Mouse (Mus musculus) heart, embryonic 15.5 days (tissue): ENCODE data around the gene Fgg. TPM values are rescaled to one million over a fixed set of nuclear protein-coding genes. Genes with fewer than 3 reads are reported as not detected.

Source experiments
- ATAC-seq: fragments of 200-750 bp; cut with Nextera tagmentation; replicated peaks from 2 replicates; pipeline ENCODE4 v1.8.0; 2017; ENCODE audit warnings: low read depth, moderate TSS enrichment; ENCODE audit not compliant: insufficient number of reproducible peaks, insufficient read depth, low FRiP score
- H3K27ac ChIP-seq: fragments of 300-500 bp; sonication (generic); 2 replicates; pipeline ENCODE4 v1.5.1; 2015; ENCODE audit warnings: mild to moderate bottlenecking, inconsistent platforms
- H3K27me3 ChIP-seq: fragments of 300-500 bp; sonication (generic); 2 replicates; pipeline ENCODE4 v1.6.1; 2015; ENCODE audit warnings: inconsistent platforms
- H3K36me3 ChIP-seq: fragments of 300-500 bp; sonication (generic); 2 replicates; pipeline ENCODE4 v1.6.1; 2015; ENCODE audit warnings: mild to moderate bottlenecking, inconsistent platforms
- H3K4me1 ChIP-seq: fragments of 300-500 bp; sonication (generic); replicated peaks from 2 replicates; pipeline ENCODE4 v1.6.1; 2015; ENCODE audit warnings: inconsistent platforms
- H3K4me2 ChIP-seq: fragments of 300-500 bp; sonication (generic); 2 replicates; pipeline ENCODE4 v1.6.1; 2015; ENCODE audit warnings: inconsistent platforms, mild to moderate bottlenecking, moderate library complexity
- H3K4me3 ChIP-seq: fragments of 300-500 bp; sonication (generic); 2 replicates; pipeline ENCODE4 v1.5.1; 2015; ENCODE audit warnings: mild to moderate bottlenecking, inconsistent platforms
- H3K9ac ChIP-seq: fragments of 300-500 bp; sonication (generic); 2 replicates; pipeline ENCODE4 v1.6.1; 2015; ENCODE audit warnings: mild to moderate bottlenecking, inconsistent platforms
- H3K9me3 ChIP-seq: fragments of 300-500 bp; sonication (generic); replicated peaks from 2 replicates; pipeline ENCODE4 v1.6.1; 2016; ENCODE audit warnings: inconsistent platforms
- WGBS: fragments of 180-500 bp; shearing (Covaris S2); methylation state at CpG from one replicate; pipeline ENCODE4 v1.1.7; 2015; ENCODE audit warnings: mixed read lengths; 5-methylcytosine and 5-hydroxymethylcytosine counted together
- polyA plus RNA-seq: library from polyadenylated mRNA; unstranded; fragments of >200 nt; fragmentation: Nextera tagmentation; extraction: Ambion mirVana; gene quantifications from 2 replicates; pipeline ENCODE4 v1.2.1, GENCODE M21; 2015

Fgg gene
- polyA plus RNA-seq, result 0.88 and 4.0 TPM in 2 replicates

DNA sequence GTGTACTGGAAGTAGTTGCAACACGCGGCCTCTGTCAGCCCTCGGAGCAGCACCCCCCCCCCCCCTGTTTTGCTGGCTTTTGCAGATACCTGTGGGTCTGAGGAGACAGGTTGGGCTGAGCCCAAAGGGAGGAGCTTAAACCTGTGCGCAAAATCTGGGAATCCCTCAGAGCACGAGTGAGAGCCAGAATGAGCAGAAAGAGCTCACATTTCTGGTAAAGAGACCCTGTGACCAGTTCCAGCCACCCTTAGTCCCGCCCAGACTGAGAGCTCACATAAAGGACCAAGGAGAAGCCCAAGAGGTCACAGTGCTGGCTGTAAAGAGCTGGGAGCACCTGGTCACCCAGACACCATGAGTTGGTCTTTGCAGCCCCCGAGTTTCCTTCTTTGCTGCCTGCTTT, at the start of gene Fgg:
Gene Fgg, plus strand, starts transcription at position 168 of the 400 bp plus-strand sequence.
- Histone ChIP-seq H3K27me3 (no peaks in the 10 kb centered on the region), H3K36me3 (no peaks in the 10 kb centered on the region), H3K9me3 (no peaks in the 10 kb centered on the region), H3K4me3 (no peak within 1 kb of the TSS), H3K9ac (no peak within 1 kb of the TSS), H3K4me1 (no peaks in the 10 kb centered on the region), H3K27ac (no peak within 1 kb of the TSS), H3K4me2 (no peak within 1 kb of the TSS)
- ATAC-seq, result no peak
- WGBS, result 43% methylated on average over 7 of the region's 7 CpGs

DNA sequence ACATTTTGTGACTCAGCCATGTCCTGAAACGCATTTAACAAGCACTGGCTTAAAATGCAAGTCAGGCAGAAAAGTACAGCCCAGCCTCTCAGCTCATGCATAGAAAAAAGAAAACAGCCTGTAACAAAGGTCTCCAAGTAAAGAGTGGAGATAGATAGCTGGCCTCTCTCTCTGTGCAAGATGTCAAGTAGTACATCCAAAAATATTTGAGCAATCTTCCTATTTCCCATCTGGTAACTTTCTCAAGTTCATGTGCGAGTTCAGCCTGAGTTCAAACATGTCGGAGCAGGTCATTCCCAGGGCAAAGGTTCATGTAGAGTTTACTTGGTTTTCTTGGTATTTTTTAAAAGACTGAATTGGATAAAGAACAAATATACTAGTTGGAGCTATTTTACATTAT, 36.5 kb upstream of the Fgg start:
- ATAC-seq, result no peak
- no peaks in the 10 kb centered on the region for H3K36me3 ChIP-seq
- no peak overlapping the region for H3K9ac ChIP-seq
- H3K27me3 ChIP-seq, result no peaks in the 10 kb centered on the region
- no peaks in the 10 kb centered on the region for H3K9me3 ChIP-seq
- H3K4me1 ChIP-seq, result no peaks in the 10 kb centered on the region
- H3K4me3 ChIP-seq, result no peak overlapping the region
- H3K27ac ChIP-seq, result no peak overlapping the region
- 58% methylated on average over 3 of the region's 3 CpGs for WGBS
- no peak overlapping the region for H3K4me2 ChIP-seq

GRCm38 (mm10) chr3:82980818-82981217, 26.7 kb upstream of the Fgg start:
- no peak overlapping the region for H3K4me3 ChIP-seq
- H3K9ac ChIP-seq, result no peak overlapping the region
- ATAC-seq, result no peak
- H3K27ac ChIP-seq, result no peak overlapping the region
- no peak overlapping the region for H3K4me2 ChIP-seq
- no peaks in the 10 kb centered on the region for H3K27me3 ChIP-seq
- 66% methylated on average over 6 of the region's 6 CpGs for WGBS
- no peaks in the 10 kb centered on the region for H3K36me3 ChIP-seq
- no peaks in the 10 kb centered on the region for H3K4me1 ChIP-seq
- no peaks in the 10 kb centered on the region for H3K9me3 ChIP-seq

DNA sequence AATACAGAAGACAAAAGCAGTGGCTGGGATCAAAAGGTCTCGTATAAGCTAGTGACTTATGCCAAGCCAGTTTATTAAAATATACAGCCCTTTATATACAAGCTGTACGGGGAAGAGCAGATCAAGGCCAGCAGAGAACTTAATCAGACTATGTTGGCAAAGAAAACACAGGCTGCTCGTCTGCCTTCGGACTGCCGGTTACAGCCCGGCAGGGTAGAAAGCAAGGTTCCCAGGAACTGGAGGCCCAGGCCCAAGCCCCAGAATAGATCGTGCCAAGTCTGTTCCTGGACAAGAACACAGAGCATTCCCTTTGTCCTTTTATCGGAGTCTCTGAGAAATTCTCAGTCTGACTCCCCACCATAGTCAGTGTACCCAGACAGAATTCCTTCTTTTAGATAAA, 25.7 kb upstream of the Fgg start:
- no peaks in the 10 kb centered on the region for H3K9me3 ChIP-seq
- H3K9ac ChIP-seq, result no peak overlapping the region
- no peaks in the 10 kb centered on the region for H3K36me3 ChIP-seq
- ATAC-seq, result no peak
- H3K4me3 ChIP-seq, result no peak overlapping the region
- 55% methylated on average over 8 of the region's 8 CpGs for WGBS
- H3K4me2 ChIP-seq, result no peak overlapping the region
- no peaks in the 10 kb centered on the region for H3K4me1 ChIP-seq
- H3K27ac ChIP-seq, result no peak overlapping the region
- H3K27me3 ChIP-seq, result no peaks in the 10 kb centered on the region

DNA sequence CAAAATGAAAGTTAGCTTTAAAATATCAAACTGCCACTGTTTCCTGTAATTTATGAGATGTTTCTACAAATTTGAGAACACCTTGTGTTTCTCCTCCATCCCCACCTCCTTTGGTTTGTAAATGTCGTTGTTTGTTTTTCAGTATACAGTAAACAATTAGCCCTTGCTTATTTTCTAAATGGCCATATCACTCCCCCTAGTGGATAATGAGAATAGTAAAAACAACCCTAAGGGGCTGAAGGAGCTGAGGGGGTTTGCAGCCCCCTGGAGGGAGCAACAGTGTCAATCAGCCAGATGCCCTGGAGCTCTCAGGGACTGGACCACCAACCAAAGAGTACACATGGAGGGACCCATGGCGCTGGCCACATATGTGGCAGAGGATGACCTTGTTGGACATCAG, 22.7 kb upstream of the Fgg start:
- H3K27me3 ChIP-seq, result no peaks in the 10 kb centered on the region
- 85% methylated on average over 2 of the region's 2 CpGs for WGBS
- H3K27ac ChIP-seq, result no peak overlapping the region
- no peaks in the 10 kb centered on the region for H3K4me1 ChIP-seq
- no peak overlapping the region for H3K9ac ChIP-seq
- ATAC-seq, result no peak
- no peaks in the 10 kb centered on the region for H3K36me3 ChIP-seq
- H3K9me3 ChIP-seq, result no peaks in the 10 kb centered on the region
- H3K4me3 ChIP-seq, result no peak overlapping the region
- H3K4me2 ChIP-seq, result no peak overlapping the region

DNA sequence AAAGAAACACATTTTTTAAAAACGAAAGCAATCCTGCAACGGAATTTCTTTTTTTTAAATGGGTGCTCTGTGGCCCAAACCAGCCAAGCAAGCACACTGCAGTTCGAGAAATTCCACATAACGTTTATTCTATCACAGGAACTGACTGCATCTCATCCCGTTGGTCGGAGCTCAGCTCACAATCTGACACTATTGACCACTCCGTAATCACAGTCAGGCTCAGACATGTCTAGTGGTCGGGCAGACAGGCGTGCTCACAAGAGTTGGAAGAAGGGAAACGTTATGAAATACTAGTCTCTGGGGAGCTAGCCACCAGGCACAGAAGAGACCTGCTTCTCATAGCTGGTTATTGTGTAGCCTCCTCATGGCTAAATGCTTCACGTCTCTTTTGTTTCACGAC, 15.6 kb upstream of the Fgg start:
- H3K4me3 ChIP-seq, result no peak overlapping the region
- H3K4me1 ChIP-seq, result peaks cover 8% of the 10 kb centered on the region; the same call in 1 of the 2 replicates
- H3K27ac ChIP-seq, result no peak overlapping the region
- no peak overlapping the region for H3K4me2 ChIP-seq
- ATAC-seq, result no peak
- no peaks in the 10 kb centered on the region for H3K9me3 ChIP-seq
- H3K9ac ChIP-seq, result no peak overlapping the region
- WGBS, result 76% methylated on average over 12 of the region's 12 CpGs
- H3K36me3 ChIP-seq, result no peaks in the 10 kb centered on the region
- peaks cover 11% of the 10 kb centered on the region; the same call in 1 of the 2 replicates for H3K27me3 ChIP-seq

GRCm38 (mm10) chr3:82992956-82993355, 14.6 kb upstream of the Fgg start:
- H3K4me3 ChIP-seq, result no peak overlapping the region
- no peak for ATAC-seq
- H3K4me1 ChIP-seq, result peaks cover 8% of the 10 kb centered on the region; the same call in 1 of the 2 replicates
- WGBS, result 88% methylated on average over 6 of the region's 6 CpGs
- peaks cover 13% of the 10 kb centered on the region; the same call in 1 of the 2 replicates for H3K27me3 ChIP-seq
- no peak overlapping the region for H3K9ac ChIP-seq
- H3K9me3 ChIP-seq, result no peaks in the 10 kb centered on the region
- no peak overlapping the region for H3K4me2 ChIP-seq
- no peak overlapping the region for H3K27ac ChIP-seq
- no peaks in the 10 kb centered on the region for H3K36me3 ChIP-seq

GRCm38 (mm10) chr3:82995368-82995767, 12.2 kb upstream of the Fgg start:
- ATAC-seq, result peak; percentile 63; the same call in 1 of the 2 replicates
- Histone ChIP-seq H3K4me1 (peaks cover 8% of the 10 kb centered on the region; the same call in 1 of the 2 replicates), H3K27me3 (peaks cover 13% of the 10 kb centered on the region; the same call in 1 of the 2 replicates), H3K36me3 (no peaks in the 10 kb centered on the region), H3K9me3 (no peaks in the 10 kb centered on the region), H3K4me2 (peak overlapping the region; percentile 65), H3K9ac (peak overlapping the region; percentile 21; the same call in 1 of the 2 replicates), H3K27ac (no peak overlapping the region), H3K4me3 (peak overlapping the region; percentile 35)
- WGBS, result 2% methylated on average over 24 of the region's 24 CpGs

- Histone ChIP-seq H3K4me2 (no peak overlapping the region), H3K4me3 (no peak overlapping the region), H3K36me3 (no peaks in the 10 kb centered on the region), H3K4me1 (peaks cover 8% of the 10 kb centered on the region; the same call in 1 of the 2 replicates), H3K27me3 (peaks cover 13% of the 10 kb centered on the region; the same call in 1 of the 2 replicates), H3K9me3 (no peaks in the 10 kb centered on the region), H3K9ac (no peak overlapping the region), H3K27ac (no peak overlapping the region)
- 73% methylated on average over 3 of the region's 3 CpGs for WGBS
- no peak for ATAC-seq
Observed at GRCm38 (mm10) chr3:82996656-82997055, 10.9 kb upstream of the Fgg start.

GRCm38 (mm10) chr3:82998772-82999463, 8.6 kb upstream of the Fgg start:
- ATAC-seq, result 0 out of 2 replicates have a peak, but pooled peaks have one; percentile 50
- 28% methylated on average over 8 of the region's 8 CpGs for WGBS

GRCm38 (mm10) chr3:82999995-83000394, 7.5 kb upstream of the Fgg start:
- Histone ChIP-seq H3K27me3 (peaks cover 12% of the 10 kb centered on the region; the same call in 1 of the 2 replicates), H3K9ac (no peak overlapping the region), H3K27ac (no peak overlapping the region), H3K4me2 (no peak overlapping the region), H3K9me3 (no peaks in the 10 kb centered on the region), H3K4me3 (no peak overlapping the region), H3K36me3 (no peaks in the 10 kb centered on the region), H3K4me1 (peaks cover 6% of the 10 kb centered on the region; the same call in 1 of the 2 replicates)
- WGBS, result 82% methylated on average over 9 of the region's 9 CpGs
- ATAC-seq, result no peak

More at GRCm38 (mm10) chr3:82998772-82999463, 8.6 kb upstream of the Fgg start:
- Histone ChIP-seq H3K9ac (no peak overlapping the region), H3K4me3 (no peak overlapping the region), H3K27ac (no peak overlapping the region), H3K4me1 (peaks cover 8% of the 10 kb centered on the region; the same call in 1 of the 2 replicates), H3K4me2 (no peak overlapping the region), H3K36me3 (no peaks in the 10 kb centered on the region), H3K9me3 (no peaks in the 10 kb centered on the region), H3K27me3 (peaks cover 13% of the 10 kb centered on the region; the same call in 1 of the 2 replicates)

GRCm38 (mm10) chr3:83002191-83002590, 5.3 kb upstream of the Fgg start:
- WGBS, result 0% methylated on average over 2 of the region's 2 CpGs
- Histone ChIP-seq H3K4me3 (no peak overlapping the region), H3K27me3 (no peaks in the 10 kb centered on the region; the same call in 1 of the 2 replicates), H3K4me1 (no peaks in the 10 kb centered on the region), H3K27ac (no peak overlapping the region), H3K4me2 (no peak overlapping the region), H3K9ac (no peak overlapping the region), H3K9me3 (no peaks in the 10 kb centered on the region), H3K36me3 (no peaks in the 10 kb centered on the region)
- ATAC-seq, result no peak
